Mouse (Mus musculus): ENCODE measurements around the gene Nfatc2ip. TPM values are rescaled to one million over a fixed set of nuclear protein-coding genes. Genes with fewer than 3 reads are reported as not detected.

Nfatc2ip gene
- polyA plus RNA-seq, 1 experiment: 41.3 TPM

DNA sequence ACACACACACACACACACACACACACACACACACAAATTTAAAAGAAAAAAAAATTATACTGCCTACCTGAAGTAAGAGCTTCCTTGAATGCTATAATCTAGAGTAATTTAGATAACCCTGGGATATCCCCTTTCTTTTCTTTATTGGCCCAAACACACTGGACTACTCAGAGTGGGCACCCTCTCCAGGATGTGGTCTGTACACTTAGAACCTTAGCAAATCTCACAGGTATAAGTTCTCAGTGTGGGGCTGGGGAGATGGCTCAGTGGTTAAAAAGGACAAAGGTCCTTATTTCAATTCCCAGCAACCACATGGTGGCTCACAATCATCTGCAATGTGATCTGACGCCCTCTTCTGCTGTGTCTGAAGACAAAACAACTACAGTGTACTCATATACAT lies 49.4 kb downstream of the Nfatc2ip start:
- no peaks in the 10 kb centered on the region for H3K27me3 ChIP-seq (ENCODE audit: control insufficient read depth, insufficient read depth, low read length)
- peaks cover 6% of the 10 kb centered on the region; the same call in 1 of the 2 replicates for H3K4me1 ChIP-seq (ENCODE audit: control insufficient read depth, insufficient read depth, low read length)
- H3K4me3 ChIP-seq (ENCODE audit: control insufficient read depth, low read depth, low read length): no peak overlapping the region
- no peaks in the 10 kb centered on the region for H3K36me3 ChIP-seq (ENCODE audit: control insufficient read depth, insufficient read depth, low read length)
- TF ChIP-seq POLR2A (IDR thresholded peaks at IDR 0.05; ENCODE audit: control insufficient read depth, low read depth, low read length) (no peak), CTCF (IDR thresholded peaks at IDR 0.05; ENCODE audit: control insufficient read depth, insufficient read depth, insufficient replicate concordance, low read depth, low read length) (no peak)
- no peak overlapping the region for H3K27ac ChIP-seq (ENCODE audit: control insufficient read depth, insufficient read depth, low read depth, low read length)

DNA sequence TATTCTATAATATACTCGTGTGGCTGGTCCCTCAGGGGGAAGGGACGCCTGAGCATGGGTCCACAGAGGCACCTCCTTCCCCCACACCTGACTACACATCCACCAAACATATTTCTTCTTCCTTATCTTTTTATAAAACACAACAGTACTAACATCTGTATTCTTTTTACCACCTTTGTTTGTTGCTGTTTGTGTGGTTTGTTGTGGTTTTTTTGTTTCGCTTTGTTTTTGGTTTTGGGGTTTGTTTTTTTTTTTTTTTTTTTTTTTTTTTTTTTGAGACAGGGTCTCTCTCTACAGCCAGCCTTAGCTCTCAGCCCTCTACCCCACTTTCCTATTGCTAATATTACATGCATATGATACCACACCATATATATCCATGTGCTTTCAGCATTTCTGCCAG lies 50.6 kb downstream of the Nfatc2ip start:
- Histone ChIP-seq H3K4me3 (ENCODE audit: control insufficient read depth, low read depth, low read length) (no peak overlapping the region), H3K27ac (ENCODE audit: control insufficient read depth, insufficient read depth, low read depth, low read length) (no peak overlapping the region), H3K4me1 (ENCODE audit: control insufficient read depth, insufficient read depth, low read length) (peaks cover 2% of the 10 kb centered on the region; the same call in 1 of the 2 replicates), H3K27me3 (ENCODE audit: control insufficient read depth, insufficient read depth, low read length) (no peaks in the 10 kb centered on the region), H3K36me3 (ENCODE audit: control insufficient read depth, insufficient read depth, low read length) (no peaks in the 10 kb centered on the region)
- TF ChIP-seq POLR2A (IDR thresholded peaks at IDR 0.05; ENCODE audit: control insufficient read depth, low read depth, low read length) (no peak), CTCF (IDR thresholded peaks at IDR 0.05; ENCODE audit: control insufficient read depth, insufficient read depth, insufficient replicate concordance, low read depth, low read length) (no peak)

DNA sequence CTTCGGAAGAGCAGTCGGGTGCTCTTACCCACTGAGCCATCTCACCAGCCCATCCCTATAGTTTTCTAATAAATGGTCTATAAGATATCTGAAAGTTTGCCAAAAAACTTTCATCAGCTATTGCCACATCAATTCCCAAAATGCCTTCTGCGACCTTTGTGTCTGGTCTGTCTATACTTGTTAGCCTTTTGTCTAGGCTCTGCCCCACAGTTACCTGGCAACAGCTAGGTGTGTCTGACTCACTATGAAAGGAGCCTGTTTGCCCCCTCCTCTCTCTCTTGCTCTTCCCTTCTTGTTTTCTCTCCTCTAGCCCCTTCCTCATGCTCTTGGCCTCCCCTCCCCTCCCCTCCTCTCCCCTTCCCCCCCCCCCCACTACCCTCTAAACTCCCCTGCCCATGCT lies 51.0 kb downstream of the Nfatc2ip start:
- no peaks in the 10 kb centered on the region for H3K27me3 ChIP-seq (ENCODE audit: control insufficient read depth, insufficient read depth, low read length)
- no peak overlapping the region for H3K27ac ChIP-seq (ENCODE audit: control insufficient read depth, insufficient read depth, low read depth, low read length)
- H3K4me1 ChIP-seq (ENCODE audit: control insufficient read depth, insufficient read depth, low read length): no peaks in the 10 kb centered on the region; the same call in 1 of the 2 replicates
- H3K4me3 ChIP-seq (ENCODE audit: control insufficient read depth, low read depth, low read length): no peak overlapping the region
- no peaks in the 10 kb centered on the region for H3K36me3 ChIP-seq (ENCODE audit: control insufficient read depth, insufficient read depth, low read length)
- TF ChIP-seq CTCF (IDR thresholded peaks at IDR 0.05; ENCODE audit: control insufficient read depth, insufficient read depth, insufficient replicate concordance, low read depth, low read length): no peak
- no peak for TF ChIP-seq POLR2A (IDR thresholded peaks at IDR 0.05; ENCODE audit: control insufficient read depth, low read depth, low read length)

GRCm38 (mm10) chr7:126340896-126341295 lies 55.6 kb downstream of the Nfatc2ip start:
- Histone ChIP-seq H3K36me3 (ENCODE audit: control insufficient read depth, insufficient read depth, low read length) (no peaks in the 10 kb centered on the region), H3K4me3 (ENCODE audit: control insufficient read depth, low read depth, low read length) (no peak overlapping the region), H3K4me1 (ENCODE audit: control insufficient read depth, insufficient read depth, low read length) (no peaks in the 10 kb centered on the region), H3K27ac (ENCODE audit: control insufficient read depth, insufficient read depth, low read depth, low read length) (no peak overlapping the region), H3K27me3 (ENCODE audit: control insufficient read depth, insufficient read depth, low read length) (no peaks in the 10 kb centered on the region)
- no peak for TF ChIP-seq POLR2A (IDR thresholded peaks at IDR 0.05; ENCODE audit: control insufficient read depth, low read depth, low read length)
- TF ChIP-seq CTCF (IDR thresholded peaks at IDR 0.05; ENCODE audit: control insufficient read depth, insufficient read depth, insufficient replicate concordance, low read depth, low read length): no peak

GRCm38 (mm10) chr7:126340206-126340618 lies 56.3 kb downstream of the Nfatc2ip start:
- no peak overlapping the region for H3K27ac ChIP-seq (ENCODE audit: control insufficient read depth, insufficient read depth, low read depth, low read length)
- TF ChIP-seq CTCF (IDR thresholded peaks at IDR 0.05; ENCODE audit: control insufficient read depth, insufficient read depth, insufficient replicate concordance, low read depth, low read length) (no peak), POLR2A (IDR thresholded peaks at IDR 0.05; ENCODE audit: control insufficient read depth, low read depth, low read length) (no peak)

GRCm38 (mm10) chr7:126339521-126339971 lies 57.0 kb downstream of the Nfatc2ip start:
- H3K4me3 ChIP-seq (ENCODE audit: control insufficient read depth, low read depth, low read length): no peak overlapping the region
- no peaks in the 10 kb centered on the region for H3K27me3 ChIP-seq (ENCODE audit: control insufficient read depth, insufficient read depth, low read length)
- TF ChIP-seq POLR2A (IDR thresholded peaks at IDR 0.05; ENCODE audit: control insufficient read depth, low read depth, low read length) (no peak), CTCF (IDR thresholded peaks at IDR 0.05; ENCODE audit: control insufficient read depth, insufficient read depth, insufficient replicate concordance, low read depth, low read length) (no peak)
- no peaks in the 10 kb centered on the region for H3K4me1 ChIP-seq (ENCODE audit: control insufficient read depth, insufficient read depth, low read length)
- no peaks in the 10 kb centered on the region for H3K36me3 ChIP-seq (ENCODE audit: control insufficient read depth, insufficient read depth, low read length)
- H3K27ac ChIP-seq (ENCODE audit: control insufficient read depth, insufficient read depth, low read depth, low read length): no peak overlapping the region

More at GRCm38 (mm10) chr7:126340206-126340618, 56.3 kb downstream of the Nfatc2ip start:
- H3K36me3 ChIP-seq (ENCODE audit: control insufficient read depth, insufficient read depth, low read length): no peaks in the 10 kb centered on the region
- H3K4me1 ChIP-seq (ENCODE audit: control insufficient read depth, insufficient read depth, low read length): no peaks in the 10 kb centered on the region
- no peaks in the 10 kb centered on the region for H3K27me3 ChIP-seq (ENCODE audit: control insufficient read depth, insufficient read depth, low read length)
- H3K4me3 ChIP-seq (ENCODE audit: control insufficient read depth, low read depth, low read length): no peak overlapping the region

GRCm38 (mm10) chr7:126338906-126339305 lies 57.6 kb downstream of the Nfatc2ip start:
- no peaks in the 10 kb centered on the region for H3K27me3 ChIP-seq (ENCODE audit: control insufficient read depth, insufficient read depth, low read length)
- no peak overlapping the region for H3K27ac ChIP-seq (ENCODE audit: control insufficient read depth, insufficient read depth, low read depth, low read length)
- TF ChIP-seq POLR2A (IDR thresholded peaks at IDR 0.05; ENCODE audit: control insufficient read depth, low read depth, low read length): no peak
- no peak for TF ChIP-seq CTCF (IDR thresholded peaks at IDR 0.05; ENCODE audit: control insufficient read depth, insufficient read depth, insufficient replicate concordance, low read depth, low read length)
- H3K36me3 ChIP-seq (ENCODE audit: control insufficient read depth, insufficient read depth, low read length): no peaks in the 10 kb centered on the region
- no peak overlapping the region for H3K4me3 ChIP-seq (ENCODE audit: control insufficient read depth, low read depth, low read length)
- H3K4me1 ChIP-seq (ENCODE audit: control insufficient read depth, insufficient read depth, low read length): no peaks in the 10 kb centered on the region

- no peaks in the 10 kb centered on the region for H3K4me1 ChIP-seq (ENCODE audit: control insufficient read depth, insufficient read depth, low read length)
- TF ChIP-seq CTCF (IDR thresholded peaks at IDR 0.05; ENCODE audit: control insufficient read depth, insufficient read depth, insufficient replicate concordance, low read depth, low read length): peak; percentile 7; the same call in 1 of the 2 replicates
- TF ChIP-seq POLR2A (IDR thresholded peaks at IDR 0.05; ENCODE audit: control insufficient read depth, low read depth, low read length): no peak
- H3K36me3 ChIP-seq (ENCODE audit: control insufficient read depth, insufficient read depth, low read length): no peaks in the 10 kb centered on the region
- no peak overlapping the region for H3K4me3 ChIP-seq (ENCODE audit: control insufficient read depth, low read depth, low read length)
- H3K27me3 ChIP-seq (ENCODE audit: control insufficient read depth, insufficient read depth, low read length): no peaks in the 10 kb centered on the region
- no peak overlapping the region for H3K27ac ChIP-seq (ENCODE audit: control insufficient read depth, insufficient read depth, low read depth, low read length)
Observed at GRCm38 (mm10) chr7:126335556-126335955, 61.0 kb downstream of the Nfatc2ip start.

Other genes starting within 250 kb of the Nfatc2ip start
- 656 and 695 TPM in 2 replicates for gene Xpo6, start 196.2 kb downstream of the Nfatc2ip start, polyA plus RNA-seq (2012; rRNA removed)
- gene Sbk1, start 124.1 kb downstream of the Nfatc2ip start, polyA plus RNA-seq (2012; rRNA removed): 8.8 and 9.9 TPM in 2 replicates
- 0.53 and 0.57 TPM in 2 replicates for gene Lat, start 27.2 kb downstream of the Nfatc2ip start, polyA plus RNA-seq (2012; rRNA removed)
- 30.9 and 44.2 TPM in 2 replicates for gene Spns1, start 19.3 kb downstream of the Nfatc2ip start, polyA plus RNA-seq (2012; rRNA removed)
- gene Cd19, start 18.2 kb upstream of the Nfatc2ip start, polyA plus RNA-seq (2012; rRNA removed): 1.8 TPM in 2 replicates
- gene Rabep2, start 32.0 kb upstream of the Nfatc2ip start, polyA plus RNA-seq (2012; rRNA removed): 17.6 and 17.7 TPM in 2 replicates
- gene Atp2a1, start 66.4 kb upstream of the Nfatc2ip start, polyA plus RNA-seq (2012; rRNA removed): 1.5 and 1.6 TPM in 2 replicates
- 39.2 and 41.1 TPM in 2 replicates for gene Sh2b1, start 78.7 kb upstream of the Nfatc2ip start, polyA plus RNA-seq (2012; rRNA removed)
- 43.5 and 50.2 TPM in 2 replicates for gene Tufm, start 90.6 kb upstream of the Nfatc2ip start, polyA plus RNA-seq (2012; rRNA removed)
- 666 and 681 TPM in 2 replicates for gene Atxn2l, start 106.7 kb upstream of the Nfatc2ip start, polyA plus RNA-seq (2012; rRNA removed)
- 144 and 157 TPM in 2 replicates for gene Eif3c, start 169.7 kb upstream of the Nfatc2ip start, polyA plus RNA-seq (2012; rRNA removed)
- 0.16 and 1.3 TPM in 2 replicates for gene Apobr, start 188.2 kb upstream of the Nfatc2ip start, polyA plus RNA-seq (2012; rRNA removed)
- gene Cln3, start 189.1 kb upstream of the Nfatc2ip start, polyA plus RNA-seq (2012; rRNA removed): 34.9 and 42.7 TPM in 2 replicates
- not detected in 2 replicates for gene Il27, start 198.2 kb upstream of the Nfatc2ip start, polyA plus RNA-seq (2012; rRNA removed)
- 1.4 and 2.6 TPM in 2 replicates for gene Nupr1, start 234.1 kb upstream of the Nfatc2ip start, polyA plus RNA-seq (2012; rRNA removed)

Data from testis, adult 2 months (tissue).